Mouse (Mus musculus) MEL (cell line): ENCODE results near the gene Ren1. TPM values are rescaled to one million over a fixed set of nuclear protein-coding genes. Genes with fewer than 3 reads are reported as not detected.
A peak's percentile ranks its signal among the peaks of the same experiment; 100 is the strongest.

Experiments
- DNase-seq: peaks from one replicate; pipeline ENCODE4 v3.0.0; 2011; ENCODE audit warnings: low read depth, low spot score
- H3K27ac ChIP-seq: 2 replicates; pipeline ENCODE4 v1.5.1; 2012; ENCODE audit warnings: low read depth, mild to moderate bottlenecking, control low read depth, low read length, moderate library complexity; ENCODE audit not compliant: control insufficient read depth
- H3K27me3 ChIP-seq, 2 experiments: fragments of 150-350 bp in 1 of 2; sonication (generic) in 1 of 2; 2 replicates each; pipeline ENCODE4 v1.6.1; 2012; ENCODE audit warnings: low read length in 2 of 2, mild to moderate bottlenecking in 2 of 2, improper control_type of control experiment in 1 of 2, moderate library complexity in 1 of 2; ENCODE audit not compliant: insufficient read depth in 2 of 2, control insufficient read depth in 1 of 2
- H3K36me3 ChIP-seq, 2 experiments: 2 replicates each; pipeline ENCODE4 v1.6.1; 2012 to 2014; ENCODE audit warnings: low read length in 2 of 2, improper control_type of control experiment in 1 of 2, inconsistent platforms in 1 of 2, mild to moderate bottlenecking in 1 of 2; ENCODE audit not compliant: insufficient read depth in 2 of 2, control insufficient read depth in 1 of 2
- H3K4me1 ChIP-seq, 2 experiments: fragments of 150-350 bp in 1 of 2; sonication (generic) in 1 of 2; 2 replicates each; pipeline ENCODE4 v1.6.1; 2012; ENCODE audit warnings: low read length in 2 of 2, improper control_type of control experiment in 1 of 2, mild to moderate bottlenecking in 1 of 2; ENCODE audit not compliant: insufficient read depth in 2 of 2, control insufficient read depth in 1 of 2
- H3K4me3 ChIP-seq, 2 experiments: fragments of 150-350 bp in 1 of 2; sonication (generic) in 1 of 2; 2 replicates each; pipeline ENCODE4 v1.5.1; 2012; ENCODE audit warnings: low read depth in 2 of 2, low read length in 2 of 2, mild to moderate bottlenecking in 2 of 2, moderate library complexity in 2 of 2, control low read depth in 1 of 2, improper control_type of control experiment in 1 of 2; ENCODE audit not compliant: control insufficient read depth in 1 of 2, insufficient read depth in 1 of 2
- H3K79me2 ChIP-seq: 2 replicates; pipeline ENCODE4 v1.6.1; 2012; ENCODE audit warnings: mild to moderate bottlenecking, low read length, moderate library complexity; ENCODE audit not compliant: control insufficient read depth, poor library complexity, insufficient read depth
- H3K9ac ChIP-seq: 2 replicates; pipeline ENCODE4 v1.6.1; 2012; ENCODE audit warnings: low read depth, mild to moderate bottlenecking, control low read depth, low read length, moderate library complexity; ENCODE audit not compliant: control insufficient read depth, poor library complexity, severe bottlenecking
- H3K9me3 ChIP-seq: fragments of 150-350 bp; sonication (generic); replicated peaks from 2 replicates; pipeline ENCODE4 v1.6.1; 2012; ENCODE audit warnings: mild to moderate bottlenecking, low read length, improper control_type of control experiment, moderate library complexity; ENCODE audit not compliant: insufficient read depth
- BHLHE40 ChIP-seq: IDR thresholded peaks from 2 replicates; pipeline ENCODE4 v1.6.1; 2012; ENCODE audit warnings: low read depth, mild to moderate bottlenecking, inconsistent platforms, low read length, improper control_type of control experiment, borderline replicate concordance
- CHD2 ChIP-seq: IDR thresholded peaks from 2 replicates; pipeline ENCODE4 v1.6.1; 2011; ENCODE audit warnings: low read length, improper control_type of control experiment
- CTCF ChIP-seq, 3 experiments: IDR thresholded peaks in 2 of 3; conservative IDR thresholded peaks in 1 of 3; 2 replicates each; pipeline ENCODE4 v1.5.1; 2011 to 2012; ENCODE audit warnings: low read length in 3 of 3, low read depth in 2 of 3, mild to moderate bottlenecking in 2 of 3, improper control_type of control experiment in 1 of 3, inconsistent platforms in 1 of 3, mixed read lengths in 1 of 3, moderate library complexity in 1 of 3; ENCODE audit not compliant: control insufficient read depth in 1 of 3, insufficient read depth in 1 of 3, poor library complexity in 1 of 3, severe bottlenecking in 1 of 3
- E2F4 ChIP-seq: IDR thresholded peaks from 2 replicates; pipeline ENCODE4 v1.6.1; 2011; ENCODE audit warnings: low read depth, low read length, improper control_type of control experiment, borderline replicate concordance
- ELF1 ChIP-seq: IDR thresholded peaks from 2 replicates; pipeline ENCODE4 v1.6.1; 2014; ENCODE audit warnings: low read depth, mild to moderate bottlenecking, inconsistent platforms, low read length, improper control_type of control experiment, moderate library complexity
- ETS1 ChIP-seq: IDR thresholded peaks from 2 replicates; pipeline ENCODE4 v1.6.1; 2012; ENCODE audit warnings: low read depth, mild to moderate bottlenecking, inconsistent platforms, low read length, improper control_type of control experiment, moderate library complexity
- JUND ChIP-seq: IDR thresholded peaks from 2 replicates; pipeline ENCODE4 v1.6.1; 2011; ENCODE audit warnings: low read depth, mild to moderate bottlenecking, improper control_type of control experiment, low read length
- KAT2A ChIP-seq: conservative IDR thresholded peaks from 2 replicates; pipeline ENCODE4 v1.6.1; 2012; ENCODE audit warnings: low read depth, low read length, improper control_type of control experiment, inconsistent platforms
- MAX ChIP-seq: IDR thresholded peaks from 2 replicates; pipeline ENCODE4 v1.6.1; 2011; ENCODE audit warnings: low read length, improper control_type of control experiment
- MAZ ChIP-seq: IDR thresholded peaks from 2 replicates; pipeline ENCODE4 v1.6.1; 2012; ENCODE audit warnings: low read depth, mild to moderate bottlenecking, inconsistent platforms, low read length, improper control_type of control experiment
- MEF2A ChIP-seq: IDR thresholded peaks from 2 replicates; pipeline ENCODE4 v1.6.1; 2014; ENCODE audit warnings: low read depth, mild to moderate bottlenecking, inconsistent platforms, low read length, improper control_type of control experiment; ENCODE audit not compliant: poor library complexity, insufficient replicate concordance, severe bottlenecking; ENCODE audit errors: extremely low read depth
- MXI1 ChIP-seq: IDR thresholded peaks from 2 replicates; pipeline ENCODE4 v1.6.1; 2011; ENCODE audit warnings: mild to moderate bottlenecking, low read depth, low read length, improper control_type of control experiment
- MYC ChIP-seq: IDR thresholded peaks from 2 replicates; pipeline ENCODE4 v1.6.1; 2011; ENCODE audit warnings: low read depth, mild to moderate bottlenecking, low read length, improper control_type of control experiment, moderate library complexity
- POLR2AphosphoS5 ChIP-seq: IDR thresholded peaks from 2 replicates; pipeline ENCODE4 v1.6.1; 2012; ENCODE audit warnings: low read depth, borderline replicate concordance, mild to moderate bottlenecking, inconsistent platforms, low read length, moderate library complexity, mixed read lengths
- RCOR1 ChIP-seq: IDR thresholded peaks from 2 replicates; pipeline ENCODE4 v1.6.1; 2012; ENCODE audit warnings: low read depth, mild to moderate bottlenecking, inconsistent platforms, low read length, improper control_type of control experiment
- TAL1 ChIP-seq: IDR thresholded peaks from 2 replicates; pipeline ENCODE4 v1.6.1; 2012; ENCODE audit warnings: mild to moderate bottlenecking, inconsistent platforms, low read length, moderate library complexity, mixed read lengths
- TCF12 ChIP-seq: IDR thresholded peaks from 2 replicates; pipeline ENCODE4 v1.6.1; 2014; ENCODE audit warnings: low read depth, mild to moderate bottlenecking, inconsistent platforms, low read length, improper control_type of control experiment, moderate library complexity
- USF1 ChIP-seq: IDR thresholded peaks from 2 replicates; pipeline ENCODE4 v1.6.1; 2014; ENCODE audit warnings: low read depth, mild to moderate bottlenecking, inconsistent platforms, low read length, improper control_type of control experiment, moderate library complexity
- ZC3H11A ChIP-seq: IDR thresholded peaks from 2 replicates; pipeline ENCODE4 v1.6.1; 2012; ENCODE audit warnings: low read depth, mild to moderate bottlenecking, inconsistent platforms, low read length, improper control_type of control experiment
- ZKSCAN1 ChIP-seq: IDR thresholded peaks from 2 replicates; pipeline ENCODE4 v1.6.1; 2012; ENCODE audit warnings: low read depth, mild to moderate bottlenecking, inconsistent platforms, low read length, improper control_type of control experiment, moderate library complexity
- ZMIZ1 ChIP-seq: IDR thresholded peaks from 2 replicates; pipeline ENCODE4 v1.6.1; 2012; ENCODE audit warnings: low read depth, mild to moderate bottlenecking, inconsistent platforms, low read length, improper control_type of control experiment, moderate library complexity
- polyA plus RNA-seq, 2 experiments: library from polyadenylated mRNA; stranded (reverse) in 1 of 2; unstranded in 1 of 2; fragments of >175 nt in 1 of 2; fragments of >200 nt in 1 of 2; gene quantifications; 2 replicates each; pipeline versions ENCODE4 v1.2.1 to v1.2.4; 2012; ENCODE audit warnings: low replicate concordance in 2 of 2, low read depth in 1 of 2; ENCODE audit not compliant: insufficient read length in 2 of 2, insufficient read depth in 1 of 2, missing spikeins in 1 of 2
- total RNA-seq: library from RNA; depleted of rRNA; stranded (reverse); fragments of 300-350 nt; gene quantifications from 2 replicates; pipeline ENCODE4 v1.2.3, GENCODE M21; 2012

Ren1 gene
- total and polyA plus RNA-seq, 3 experiments: 6.9 to 16.8 TPM; not detected in 1

DNA sequence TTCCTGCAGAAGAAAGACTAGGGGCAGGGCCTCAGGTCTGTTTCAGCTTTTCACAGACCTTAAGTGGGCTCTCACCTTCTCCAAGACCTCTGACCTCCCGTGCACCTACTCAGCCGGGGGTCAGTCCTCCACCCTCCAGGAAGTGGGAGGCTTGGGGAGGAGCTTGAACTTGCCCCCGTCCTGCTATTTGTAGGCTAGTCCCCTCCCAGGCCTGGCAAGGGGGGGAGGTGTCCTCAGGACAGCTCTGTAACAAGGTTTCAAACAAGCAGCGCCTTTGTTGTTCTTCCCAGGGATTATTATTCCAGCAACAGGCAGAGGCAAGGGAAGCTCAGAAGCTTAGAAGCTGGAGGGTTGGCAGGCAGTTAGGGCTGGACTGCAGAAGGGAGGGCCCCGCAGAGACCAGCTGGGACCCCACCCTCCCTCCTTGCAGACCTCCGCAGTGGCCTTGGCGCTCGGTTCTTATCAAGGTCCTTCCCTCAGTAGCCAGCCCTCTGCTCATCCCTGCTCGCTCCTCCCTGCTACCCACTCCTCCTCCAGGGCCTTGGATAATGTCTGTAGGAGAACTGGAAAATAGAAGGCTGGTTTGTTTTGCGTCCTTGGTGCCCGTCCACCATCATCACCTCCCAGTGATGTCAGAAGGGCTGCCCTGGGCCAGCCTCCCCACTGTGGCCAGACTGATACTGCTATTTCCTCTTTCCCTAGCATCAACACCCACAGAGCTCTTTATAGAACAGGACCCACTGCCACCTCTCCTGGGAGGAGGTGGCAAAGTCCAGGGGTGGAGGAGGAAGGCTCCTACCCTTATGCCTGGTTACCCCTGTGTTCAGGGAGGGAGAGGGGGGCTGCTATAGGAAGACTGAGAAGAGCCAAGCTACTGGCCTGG lies 17.5 kb downstream of the Ren1 start:
- no peak for DNase-seq

DNA sequence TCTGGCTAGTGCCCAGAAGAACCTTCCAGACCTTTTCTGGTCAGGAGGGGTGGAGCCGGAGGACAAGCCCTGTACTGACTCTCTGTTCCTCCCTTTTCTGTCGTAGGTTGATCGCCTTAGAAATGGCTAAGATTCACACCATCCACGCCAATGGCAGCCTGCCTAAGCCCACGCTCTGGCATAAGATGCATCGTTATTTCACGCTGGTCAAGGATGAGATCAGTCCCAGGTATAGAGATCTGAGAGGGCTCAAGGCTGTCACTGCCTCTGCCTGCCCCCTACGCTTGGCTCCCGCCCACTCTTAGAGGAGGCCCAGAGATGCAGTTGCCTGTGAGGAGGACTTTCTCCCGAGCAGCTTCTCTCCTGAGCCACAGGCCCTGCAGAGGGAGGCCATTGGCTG lies 18.3 kb downstream of the Ren1 start:
- no peak overlapping the region for H3K27ac ChIP-seq
- H3K27me3 ChIP-seq: peaks cover 1 to 9% of the 10 kb centered on the region in 2 experiments
- peaks cover 0 to 16% of the 10 kb centered on the region in 2 experiments; a peak in 2 of 4 replicates for H3K4me1 ChIP-seq
- no peaks in the 10 kb centered on the region for H3K79me2 ChIP-seq
- TF ChIP-seq TAL1 (no peak), E2F4 (no peak), MXI1 (no peak), MAZ (no peak), BHLHE40 (no peak), ZC3H11A (no peak), ELF1 (no peak), MYC (no peak), ZMIZ1 (no peak), TCF12 (no peak), ETS1 (no peak), MAX (no peak), KAT2A (no peak), USF1 (no peak), CTCF (IDR thresholded peaks at IDR 0.05 in 2 of 3, conservative IDR thresholded peaks at IDR 0.05 in 1 of 3; ENCODE audit: control insufficient read depth in 1 of 3, insufficient read depth in 1 of 3, low read depth in 2 of 3, low read length in 3 of 3, poor library complexity in 1 of 3, severe bottlenecking in 1 of 3) (no peak), JUND (no peak)
- no peak overlapping the region for H3K4me3 ChIP-seq
- no peaks in the 10 kb centered on the region for H3K9me3 ChIP-seq
- DNase-seq: no peak
- no peak overlapping the region for H3K9ac ChIP-seq
- H3K36me3 ChIP-seq: peaks cover 0 to 6% of the 10 kb centered on the region in 2 experiments; a peak in 2 of 4 replicates

More for the DNA sequence above, 17.5 kb downstream of the Ren1 start:
- H3K9me3 ChIP-seq: no peaks in the 10 kb centered on the region
- H3K9ac ChIP-seq: no peak overlapping the region
- H3K27me3 ChIP-seq: peaks cover 1 to 6% of the 10 kb centered on the region in 2 experiments
- peaks cover 0 to 6% of the 10 kb centered on the region in 2 experiments; a peak in 2 of 4 replicates for H3K36me3 ChIP-seq
- H3K4me1 ChIP-seq: peaks cover 0 to 16% of the 10 kb centered on the region in 2 experiments; a peak in 2 of 4 replicates
- no peak overlapping the region for H3K4me3 ChIP-seq
- H3K27ac ChIP-seq: no peak overlapping the region
- no peak for TF ChIP-seq POLR2AphosphoS5
- TF ChIP-seq RCOR1: no peak
- TF ChIP-seq MEF2A: no peak
- 0 out of 2 replicates have a peak, but pooled peaks have one; percentile 9 for TF ChIP-seq ELF1
- TF ChIP-seq ETS1: no peak
- no peak for TF ChIP-seq CHD2
- TF ChIP-seq ZKSCAN1: no peak
- no peaks in the 10 kb centered on the region for H3K79me2 ChIP-seq
